Mouse (Mus musculus) monocyte, adult 2 months (primary cell): Measurements from ENCODE around the gene C1qtnf7.

Experiments
- DNase-seq, 2 experiments: peaks; one replicate each; pipeline ENCODE4 v3.0.0; 2022; ENCODE audit warnings: low spot score in 2 of 2, low read depth in 1 of 2

C1qtnf7 gene

GRCm38 (mm10) chr5:43515401-43515976 lies at the start of gene C1qtnf7:
TSS of gene C1qtnf7 (plus strand) at chr5:43515538.
- no peak for DNase-seq

GRCm38 (mm10) chr5:43466762-43467161 lies 48.6 kb upstream of the C1qtnf7 start:
- no peak for DNase-seq

- no peak for DNase-seq
Observed at GRCm38 (mm10) chr5:43467214-43467613, 48.1 kb upstream of the C1qtnf7 start.

GRCm38 (mm10) chr5:43468937-43469336 lies 46.4 kb upstream of the C1qtnf7 start:
- no peak for DNase-seq

- DNase-seq, result no peak
Observed at GRCm38 (mm10) chr5:43477953-43478352, 37.4 kb upstream of the C1qtnf7 start.

- DNase-seq, result no peak
Observed at GRCm38 (mm10) chr5:43480046-43480445, 35.3 kb upstream of the C1qtnf7 start.

- no peak for DNase-seq
Observed at GRCm38 (mm10) chr5:43480786-43481185, 34.6 kb upstream of the C1qtnf7 start.

- DNase-seq, result no peak
Observed at GRCm38 (mm10) chr5:43481824-43482223, 33.5 kb upstream of the C1qtnf7 start.

- no peak for DNase-seq
Observed at GRCm38 (mm10) chr5:43501887-43502286, 13.5 kb upstream of the C1qtnf7 start.

- no peak for DNase-seq
Observed at GRCm38 (mm10) chr5:43504243-43504786, 11.0 kb upstream of the C1qtnf7 start.

GRCm38 (mm10) chr5:43508470-43508869 lies 6.9 kb upstream of the C1qtnf7 start:
- DNase-seq, result no peak

GRCm38 (mm10) chr5:43508892-43509291 lies 6.4 kb upstream of the C1qtnf7 start:
- no peak for DNase-seq

GRCm38 (mm10) chr5:43511126-43511525 lies 4.2 kb upstream of the C1qtnf7 start:
- no peak for DNase-seq

GRCm38 (mm10) chr5:43516491-43516890 lies 1.2 kb downstream of the C1qtnf7 start:
- no peak for DNase-seq

GRCm38 (mm10) chr5:43517313-43517712 lies 2.0 kb downstream of the C1qtnf7 start:
- no peak for DNase-seq

GRCm38 (mm10) chr5:43519905-43520304 lies 4.6 kb downstream of the C1qtnf7 start:
- DNase-seq, result no peak

- DNase-seq, result no peak
Observed at GRCm38 (mm10) chr5:43521369-43521768, 6.0 kb downstream of the C1qtnf7 start.

GRCm38 (mm10) chr5:43522866-43523265 lies 7.5 kb downstream of the C1qtnf7 start:
- DNase-seq, result no peak

GRCm38 (mm10) chr5:43526874-43527584 lies 11.7 kb downstream of the C1qtnf7 start:
- DNase-seq, result no peak

GRCm38 (mm10) chr5:43530186-43530585 lies 14.8 kb downstream of the C1qtnf7 start:
- no peak for DNase-seq

- no peak for DNase-seq
Observed at GRCm38 (mm10) chr5:43530886-43531285, 15.5 kb downstream of the C1qtnf7 start.

- DNase-seq, result no peak
Observed at GRCm38 (mm10) chr5:43538322-43539167, 23.2 kb downstream of the C1qtnf7 start.
